Mouse (Mus musculus): ENCODE results near the gene Fam214a. TPM values are rescaled to one million over a fixed set of nuclear protein-coding genes. Genes with fewer than 3 reads are reported as not detected.
A peak's percentile ranks its signal among the peaks of the same experiment; 100 is the strongest.

The Fam214a gene
- total RNA-seq (2022) = 10 to 100 TPM; 19.4 to 35.5 (median 24.3) TPM

DNA sequence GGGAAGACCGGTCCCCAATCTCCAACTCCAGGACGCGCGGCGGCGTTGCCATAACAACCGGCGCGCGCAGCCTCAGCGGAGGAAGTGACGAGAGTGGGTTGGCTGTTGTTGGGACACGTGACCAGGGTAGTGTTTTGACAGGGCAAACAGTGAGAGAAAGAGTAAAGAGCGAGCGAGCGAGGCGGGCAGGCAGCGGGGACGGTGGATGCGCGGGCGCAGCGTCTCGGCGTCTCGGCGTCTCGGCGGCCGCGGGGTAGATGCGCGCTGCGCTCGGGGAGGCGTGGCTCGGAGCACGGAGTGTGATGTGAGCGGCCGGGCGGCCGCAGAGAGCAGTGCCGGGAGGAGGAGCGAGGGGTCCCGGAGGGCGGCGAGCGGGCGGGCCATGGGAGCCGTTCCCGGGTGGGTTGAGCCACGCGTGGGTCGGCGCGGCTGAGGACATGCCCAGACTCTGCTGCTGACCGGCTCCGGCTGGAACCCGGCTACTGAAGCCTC lies at the start of gene Fam214a:
Fam214a (plus strand) TSS at position 129 of the 492 bp plus-strand sequence.
- DNase-seq (ENCODE audit: low spot score in 2 of 2) = peak; percentile 82 to 88

- peak; percentile 25 to 35 for DNase-seq (ENCODE audit: low spot score in 2 of 2)
Measured at GRCm38 (mm10) chr9:74904866-74905508, 47.7 kb upstream of the Fam214a start.

- no peak for DNase-seq (ENCODE audit: low spot score in 2 of 2)
Measured at GRCm38 (mm10) chr9:74906951-74907350, 45.7 kb upstream of the Fam214a start.

GRCm38 (mm10) chr9:74909245-74909644 lies 43.4 kb upstream of the Fam214a start:
- DNase-seq (ENCODE audit: low spot score in 2 of 2) = no peak

DNA sequence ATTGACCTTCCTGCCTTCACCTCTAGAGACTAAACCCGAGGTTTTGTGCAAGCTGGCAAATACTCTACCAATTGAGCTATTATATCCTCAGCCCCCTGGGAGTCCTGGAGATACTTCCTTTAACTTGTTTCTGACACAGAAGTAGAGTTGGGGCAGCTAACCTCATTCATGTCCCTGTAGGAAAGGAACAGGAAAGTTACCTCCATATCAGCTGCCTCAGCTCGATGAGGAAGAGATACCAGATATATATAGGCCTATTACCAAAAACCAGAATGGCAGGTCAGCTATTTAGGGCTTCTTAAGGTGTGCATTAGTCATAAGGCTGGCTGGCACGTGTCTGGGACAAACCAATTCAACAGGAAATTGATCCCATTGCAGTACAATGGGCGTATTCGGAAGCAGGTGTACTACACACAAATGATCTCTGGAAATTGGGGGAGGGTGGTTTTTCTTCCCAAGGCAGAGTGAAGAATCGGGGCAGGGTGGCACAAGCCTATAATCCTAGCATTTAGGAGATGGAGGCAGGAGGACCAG lies 42.4 kb upstream of the Fam214a start:
- no peak for DNase-seq (ENCODE audit: low spot score in 2 of 2)

GRCm38 (mm10) chr9:74911430-74911829 lies 41.3 kb upstream of the Fam214a start:
- DNase-seq (ENCODE audit: low spot score in 2 of 2) = peak; percentile 14 to 57

DNA sequence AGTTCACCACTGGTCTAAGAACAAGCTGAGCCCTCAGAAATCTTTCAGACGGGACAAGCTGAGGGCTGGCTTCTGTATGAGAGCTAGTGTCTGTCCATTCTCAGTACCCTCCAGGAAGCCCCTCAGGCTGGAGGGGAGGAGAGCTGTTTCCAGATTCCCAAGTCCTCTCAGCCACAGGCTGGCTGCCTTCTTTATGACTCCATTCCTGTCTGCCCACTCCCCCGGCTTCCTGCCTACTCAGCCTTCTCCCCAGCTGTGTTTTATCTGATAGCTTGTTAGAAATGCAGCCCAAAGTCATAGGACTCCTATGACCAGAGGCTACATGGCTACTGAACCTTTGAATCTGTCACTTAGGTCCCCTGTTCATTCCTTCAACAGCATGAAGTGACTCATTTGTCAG lies 40.8 kb upstream of the Fam214a start:
- no peak for DNase-seq (ENCODE audit: low spot score in 2 of 2)

- no peak for DNase-seq (ENCODE audit: low spot score in 2 of 2)
Measured at GRCm38 (mm10) chr9:74912619-74913376, 39.9 kb upstream of the Fam214a start.

DNA sequence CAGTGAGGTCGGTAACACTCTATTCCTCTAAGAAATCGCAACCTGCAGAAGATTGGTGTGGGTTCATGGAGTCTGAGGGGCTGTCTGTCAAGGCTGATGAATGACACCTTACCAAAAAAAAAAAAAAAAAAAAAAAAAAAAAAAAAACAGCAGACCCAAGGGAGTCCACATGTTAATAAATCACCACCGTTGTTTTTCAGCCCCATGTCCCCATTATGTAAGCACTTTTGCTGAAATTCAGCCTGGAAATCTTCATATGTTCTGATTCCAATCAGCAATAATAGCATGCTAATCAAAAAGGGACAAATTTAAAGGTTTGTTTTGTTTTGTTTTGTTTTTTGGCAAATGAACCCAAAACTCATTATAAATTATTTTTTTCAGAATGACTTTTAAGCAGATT lies 37.1 kb upstream of the Fam214a start:
- no peak for DNase-seq (ENCODE audit: low spot score in 2 of 2)

GRCm38 (mm10) chr9:74920450-74920849 lies 32.2 kb upstream of the Fam214a start:
- DNase-seq (ENCODE audit: low spot score in 2 of 2) = no peak

GRCm38 (mm10) chr9:74921422-74921821 lies 31.3 kb upstream of the Fam214a start:
- DNase-seq (ENCODE audit: low spot score in 2 of 2) = no peak

GRCm38 (mm10) chr9:74922884-74923283 lies 29.8 kb upstream of the Fam214a start:
- no peak for DNase-seq (ENCODE audit: low spot score in 2 of 2)

DNA sequence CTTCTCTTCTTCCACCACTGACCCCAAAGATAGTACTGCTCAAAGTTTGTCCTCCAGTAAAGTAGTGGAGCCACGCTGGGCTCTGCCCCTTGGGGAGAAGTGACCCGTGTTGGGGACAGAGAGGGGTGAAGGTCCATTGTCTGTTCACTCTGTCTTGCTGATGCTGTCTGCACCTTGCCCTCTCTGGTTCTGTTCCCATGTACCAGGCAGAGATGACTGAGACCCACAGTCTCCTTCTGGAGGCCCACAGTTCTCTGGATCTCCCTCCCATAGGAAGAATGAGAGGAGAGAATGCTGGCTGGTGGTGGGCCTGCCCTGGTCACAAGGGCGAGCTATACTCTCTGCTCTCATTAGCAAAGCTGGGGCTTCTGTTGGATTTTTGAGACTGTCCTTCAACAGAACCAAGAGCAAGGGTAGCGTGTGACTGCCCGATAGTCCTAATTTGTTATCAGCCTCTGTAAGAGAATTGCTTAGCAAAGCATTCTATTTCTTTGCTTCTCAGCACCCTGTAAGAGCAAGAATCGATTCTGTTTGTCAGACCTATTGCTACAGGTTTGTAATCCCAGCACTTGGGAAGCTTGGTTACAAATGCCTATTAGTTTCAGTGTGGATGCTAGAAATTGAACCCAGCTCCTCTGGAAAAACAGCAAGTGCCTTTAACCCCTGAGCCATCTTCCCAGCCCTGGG lies 29.2 kb upstream of the Fam214a start:
- DNase-seq (ENCODE audit: low spot score in 2 of 2) = no peak

- DNase-seq (ENCODE audit: low spot score in 2 of 2) = no peak
Measured at GRCm38 (mm10) chr9:74925220-74925769, 27.4 kb upstream of the Fam214a start.

DNA sequence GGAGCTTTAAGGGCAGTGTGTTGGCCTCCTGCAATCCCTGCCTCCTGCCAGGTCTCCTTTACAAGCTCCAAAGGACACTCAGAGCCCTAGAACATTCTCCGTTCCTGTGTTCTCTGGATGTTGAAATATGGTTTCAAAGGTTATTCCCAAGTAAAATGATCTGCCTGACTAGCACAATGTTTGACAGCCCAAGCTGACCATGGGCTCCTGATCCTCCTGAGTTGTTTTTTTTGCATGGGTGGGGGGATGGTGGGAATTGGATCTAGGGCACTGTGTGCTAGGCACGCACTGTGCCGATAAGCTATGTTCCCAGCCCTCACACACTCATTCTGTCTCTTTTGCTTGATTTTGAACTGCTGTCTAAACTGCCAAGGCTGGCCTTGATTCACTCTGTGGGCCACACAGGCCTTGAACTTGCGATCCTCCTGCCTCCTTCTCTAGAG lies 22.7 kb upstream of the Fam214a start:
- no peak for DNase-seq (ENCODE audit: low spot score in 2 of 2)

GRCm38 (mm10) chr9:74930653-74931052 lies 22.0 kb upstream of the Fam214a start:
- no peak for DNase-seq (ENCODE audit: low spot score in 2 of 2)

DNA sequence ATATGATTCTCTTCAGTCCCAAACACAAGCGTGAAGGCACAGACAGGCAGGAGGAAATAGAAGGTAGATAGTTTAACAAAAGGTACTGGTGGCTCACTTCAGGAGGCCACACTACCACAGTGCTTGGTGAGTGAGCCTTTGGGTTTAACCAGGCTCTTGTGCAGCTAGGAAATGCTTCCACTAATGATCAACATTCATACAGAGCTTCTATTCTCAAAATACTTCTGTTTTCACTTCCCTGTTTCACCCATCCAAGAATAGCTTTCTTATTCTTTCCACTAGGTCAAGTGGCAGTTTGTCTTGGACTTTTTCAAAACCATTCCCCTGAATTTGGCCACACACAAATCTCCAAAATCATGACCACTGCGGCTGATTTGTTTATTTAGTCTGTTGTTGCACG lies 17.4 kb upstream of the Fam214a start:
- DNase-seq (ENCODE audit: low spot score in 2 of 2) = no peak

DNA sequence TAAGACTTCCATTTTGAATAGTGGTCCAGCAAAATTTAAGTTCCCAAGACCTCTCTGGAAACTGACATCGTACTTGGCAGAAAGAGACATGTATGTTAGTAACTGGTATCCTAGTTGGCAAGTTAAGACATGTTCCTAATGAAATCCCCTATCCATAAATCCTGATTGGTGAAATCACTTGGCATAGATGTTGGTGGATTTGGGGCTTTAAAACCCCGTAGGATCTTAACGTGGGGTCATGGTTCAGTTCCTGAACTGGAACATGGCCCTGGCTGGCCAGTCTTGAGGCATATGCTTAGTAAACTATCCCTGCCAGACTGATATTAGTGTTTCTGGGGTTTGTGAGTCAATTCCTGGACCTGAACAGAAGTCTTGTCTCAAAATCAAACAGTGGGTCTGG lies 14.9 kb upstream of the Fam214a start:
- no peak for DNase-seq (ENCODE audit: low spot score in 2 of 2)

DNA sequence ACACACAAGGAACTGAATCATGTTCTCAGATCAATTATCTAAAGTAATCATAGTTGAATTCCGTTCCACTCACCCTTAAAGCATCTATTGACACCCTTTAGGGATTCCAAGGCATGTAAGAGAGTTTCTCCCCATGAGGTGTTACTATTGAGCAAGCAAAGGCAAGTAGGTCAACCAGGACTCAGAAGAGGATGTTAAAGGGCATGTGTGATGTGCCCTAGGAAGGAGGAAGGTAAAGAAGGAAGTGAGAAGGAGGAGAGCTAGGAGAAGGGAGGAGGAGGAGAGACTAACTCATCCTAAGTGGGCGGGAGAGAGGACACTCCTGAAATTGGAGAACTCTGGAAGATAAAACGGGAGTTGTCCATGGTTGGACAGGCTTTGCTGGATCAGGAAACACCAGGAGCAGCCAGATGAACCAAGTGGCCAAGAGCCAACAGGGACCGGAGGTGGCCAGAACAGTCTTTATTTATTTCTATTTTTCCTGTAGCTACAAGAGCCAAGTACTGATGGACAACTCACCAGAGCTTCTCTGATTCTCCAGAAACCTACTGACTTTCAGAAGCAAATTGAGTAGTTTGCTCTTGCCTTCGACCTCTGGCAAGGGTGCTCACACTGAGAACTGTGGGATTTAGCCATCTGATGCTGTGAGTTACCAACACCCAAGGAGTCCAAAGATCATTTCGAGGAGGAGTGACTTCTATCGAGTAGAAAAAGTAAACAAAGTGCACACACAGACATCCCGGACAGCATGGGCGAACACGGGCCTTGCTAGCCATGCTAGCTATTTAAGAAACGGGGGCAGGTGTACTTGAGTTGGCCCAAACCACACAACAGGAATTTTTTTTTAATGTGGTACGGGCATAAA lies 13.8 kb upstream of the Fam214a start:
- DNase-seq (ENCODE audit: low spot score in 2 of 2) = peak; percentile 16 to 44

- no peak for DNase-seq (ENCODE audit: low spot score in 2 of 2)
Measured at GRCm38 (mm10) chr9:74946713-74947402, 5.8 kb upstream of the Fam214a start.
